Mouse (Mus musculus) heart, adult 18-20 months (tissue): ENCODE measurements at regions not wholly inside any gene's neighbourhood (a gene's known extent, or its start where the extent isn't known, plus 50 kb on each side); places are given as distances from the start of the nearest gene placed in this dataset.

Experiments
- DNase-seq, 2 experiments: peaks; one replicate each; pipeline ENCODE4 v3.0.0; 2021 to 2022; ENCODE audit warnings: mixed read lengths in 1 of 2

- DNase-seq, result no peak
These were observed 227.1 kb upstream of the Hes1 start for GRCm38 (mm10) chr16:29837025-29837629.

GRCm38 (mm10) chr16:29837874-29838273 is 226.3 kb upstream of the Hes1 start:
- no peak for DNase-seq

- peak; percentile 45 to 66 for DNase-seq
These were observed 225.1 kb upstream of the Hes1 start for GRCm38 (mm10) chr16:29838981-29839661.

GRCm38 (mm10) chr16:29839662-29840001 is 224.6 kb upstream of the Hes1 start:
- DNase-seq, result no peak

- DNase-seq, result no peak
These were observed 223.8 kb upstream of the Hes1 start for GRCm38 (mm10) chr16:29840412-29840811.

GRCm38 (mm10) chr16:29841132-29841531 is 223.1 kb upstream of the Hes1 start:
- DNase-seq, result no peak

GRCm38 (mm10) chr16:29842071-29842470 is 222.1 kb upstream of the Hes1 start:
- no peak for DNase-seq

- DNase-seq, result no peak
These were observed 220.7 kb upstream of the Hes1 start for GRCm38 (mm10) chr16:29843490-29843889.

- no peak for DNase-seq
These were observed 219.2 kb upstream of the Hes1 start for GRCm38 (mm10) chr16:29844706-29845596.

GRCm38 (mm10) chr16:29845597-29845986 is 218.6 kb upstream of the Hes1 start:
- no peak for DNase-seq

- no peak for DNase-seq
These were observed 217.1 kb upstream of the Hes1 start for GRCm38 (mm10) chr16:29847059-29847458.

GRCm38 (mm10) chr16:29847734-29848133 is 216.4 kb upstream of the Hes1 start:
- no peak for DNase-seq

- no peak for DNase-seq
These were observed 215.7 kb upstream of the Hes1 start for GRCm38 (mm10) chr16:29848527-29848926.

GRCm38 (mm10) chr16:29849511-29849910 is 214.7 kb upstream of the Hes1 start:
- no peak for DNase-seq

GRCm38 (mm10) chr16:29850616-29851015 is 213.6 kb upstream of the Hes1 start:
- no peak for DNase-seq

GRCm38 (mm10) chr16:29851827-29852226 is 212.4 kb upstream of the Hes1 start:
- DNase-seq, result no peak

- no peak for DNase-seq
These were observed 209.2 kb upstream of the Hes1 start for GRCm38 (mm10) chr16:29854805-29855565.

- no peak for DNase-seq
These were observed 207.6 kb upstream of the Hes1 start for GRCm38 (mm10) chr16:29856545-29856944.

GRCm38 (mm10) chr16:29858645-29859044 is 205.5 kb upstream of the Hes1 start:
- no peak for DNase-seq

GRCm38 (mm10) chr16:29860306-29860705 is 203.9 kb upstream of the Hes1 start:
- DNase-seq, result no peak

GRCm38 (mm10) chr16:29861056-29861455 is 203.1 kb upstream of the Hes1 start:
- DNase-seq, result no peak

- DNase-seq, result peak in 1 of 2 experiments; percentile 17
These were observed 199.0 kb upstream of the Hes1 start for GRCm38 (mm10) chr16:29865075-29865740.
